Mouse (Mus musculus): Measurements from ENCODE around the gene Gpr15.

GRCm38 (mm10) chr16:58738800-58739199, 19.9 kb upstream of the Gpr15 start:
- no peak for TF ChIP-seq CTCF (IDR thresholded peaks at IDR 0.05; ENCODE audit: extremely low read depth, insufficient read length, insufficient replicate concordance, low read depth, low read length)
- TF ChIP-seq POLR2A (IDR thresholded peaks at IDR 0.05; ENCODE audit: low read depth, low read length) = no peak
